Mouse (Mus musculus): Measurements from ENCODE around the gene Rhbdd1.

The Rhbdd1 gene

GRCm38 (mm10) chr1:82371636-82372428 is 55.6 kb downstream of the Rhbdd1 start:
- DNase-seq = no peak

GRCm38 (mm10) chr1:82373924-82374323 is 57.7 kb downstream of the Rhbdd1 start:
- DNase-seq = no peak

GRCm38 (mm10) chr1:82374831-82375358 is 58.6 kb downstream of the Rhbdd1 start:
- no peak for DNase-seq

GRCm38 (mm10) chr1:82375452-82375851 is 59.2 kb downstream of the Rhbdd1 start:
- no peak for DNase-seq

GRCm38 (mm10) chr1:82381946-82382345 is 65.7 kb downstream of the Rhbdd1 start:
- DNase-seq = no peak

GRCm38 (mm10) chr1:82384106-82384505 is 67.9 kb downstream of the Rhbdd1 start:
- DNase-seq = no peak

- DNase-seq = no peak
Observed at GRCm38 (mm10) chr1:82385054-82385453, 68.8 kb downstream of the Rhbdd1 start.

GRCm38 (mm10) chr1:82385827-82386230 is 69.6 kb downstream of the Rhbdd1 start:
- no peak for DNase-seq

GRCm38 (mm10) chr1:82386814-82387771 is 70.8 kb downstream of the Rhbdd1 start:
- DNase-seq = no peak

- DNase-seq = no peak
Observed at GRCm38 (mm10) chr1:82389371-82389770, 73.1 kb downstream of the Rhbdd1 start.

- no peak for DNase-seq
Observed at GRCm38 (mm10) chr1:82395371-82395770, 79.1 kb downstream of the Rhbdd1 start.

- no peak for DNase-seq
Observed at GRCm38 (mm10) chr1:82407786-82408185, 91.5 kb downstream of the Rhbdd1 start.

- DNase-seq = no peak
Observed at GRCm38 (mm10) chr1:82409271-82409670, 93.0 kb downstream of the Rhbdd1 start.

GRCm38 (mm10) chr1:82410548-82410947 is 94.3 kb downstream of the Rhbdd1 start:
- DNase-seq = no peak

- DNase-seq = no peak
Observed at GRCm38 (mm10) chr1:82411521-82411920, 95.3 kb downstream of the Rhbdd1 start.

- DNase-seq = no peak
Observed at GRCm38 (mm10) chr1:82412085-82412484, 95.8 kb downstream of the Rhbdd1 start.

GRCm38 (mm10) chr1:82414434-82415045 is 98.3 kb downstream of the Rhbdd1 start:
- no peak for DNase-seq

- DNase-seq = no peak
Observed at GRCm38 (mm10) chr1:82415641-82416040, 99.4 kb downstream of the Rhbdd1 start.

- no peak for DNase-seq
Observed at GRCm38 (mm10) chr1:82427729-82428128, 111.5 kb downstream of the Rhbdd1 start.

- no peak for DNase-seq
Observed at GRCm38 (mm10) chr1:82429061-82429460, 112.8 kb downstream of the Rhbdd1 start.

- peak; percentile 64 for DNase-seq
Observed at GRCm38 (mm10) chr1:82432919-82433648, 116.8 kb downstream of the Rhbdd1 start.

GRCm38 (mm10) chr1:82433649-82434005 is 117.4 kb downstream of the Rhbdd1 start:
- DNase-seq = no peak

Measured in cerebellum, adult 8-10 months (tissue).